Mouse (Mus musculus): Measurements from ENCODE around the gene Pde4c. TPM values are rescaled to one million over a fixed set of nuclear protein-coding genes. Genes with fewer than 3 reads are reported as not detected.

Gene Pde4c
- polyA plus RNA-seq, 1 experiment from 2014 or later: 0.21 TPM

DNA sequence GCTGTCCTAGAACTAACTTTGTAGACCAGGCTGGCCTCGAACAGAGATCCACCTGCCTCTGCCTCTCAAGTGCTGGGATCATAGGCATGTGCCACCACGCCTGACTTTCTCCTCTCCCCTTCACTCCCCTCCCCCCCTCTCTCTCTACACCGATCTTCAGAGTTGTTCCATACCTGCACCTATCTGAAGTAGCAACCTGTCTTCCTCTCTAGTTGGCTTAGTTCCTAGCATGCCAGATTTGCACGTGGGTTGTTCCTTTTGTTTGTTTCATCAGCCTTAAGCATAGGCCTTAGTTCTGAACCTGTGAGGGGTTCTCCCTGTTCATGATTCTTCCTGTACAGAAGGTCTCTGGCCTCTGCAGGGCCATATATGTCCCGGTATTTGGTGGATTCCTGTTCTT, 14.2 kb downstream of the Pde4c start:
- Histone ChIP-seq H3K36me3 (no peaks in the 10 kb centered on the region), H3K27ac (no peak overlapping the region), H3K27me3 (replicated peaks) (peaks cover 18% of the 10 kb centered on the region), H3K4me3 (replicated peaks) (no peak overlapping the region), H3K4me2 (replicated peaks) (no peak overlapping the region), H3K9ac (no peak overlapping the region), H3K4me1 (replicated peaks) (0 out of 2 replicates have a peak, but pooled peaks cover 3% of the 10 kb centered on the region), H3K9me3 (no peaks in the 10 kb centered on the region)
- WGBS: 64% methylated on average over 5 of the region's 5 CpGs
- ATAC-seq: no peak

DNA sequence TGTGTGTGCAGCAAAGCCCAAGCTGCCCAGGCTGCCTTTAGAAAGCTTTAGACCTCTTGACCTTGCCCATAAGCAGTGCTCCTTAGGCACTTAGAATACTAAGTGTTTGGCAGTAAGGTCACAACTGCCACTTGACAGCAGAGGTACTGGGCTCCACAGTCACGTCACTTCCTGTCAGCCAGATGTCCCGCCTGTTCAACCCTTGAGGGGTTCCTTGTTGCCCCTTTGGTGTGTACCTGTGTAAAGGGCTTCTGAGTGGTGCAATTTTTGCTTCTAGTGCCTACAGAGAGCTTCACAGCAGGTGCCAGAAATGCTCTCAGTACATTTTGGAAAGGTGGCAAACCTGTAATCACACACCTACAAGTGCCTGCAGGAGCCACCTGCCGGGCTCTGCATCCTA, 14.7 kb downstream of the Pde4c start:
- no peak overlapping the region for H3K4me3 ChIP-seq (replicated peaks)
- no peaks in the 10 kb centered on the region for H3K36me3 ChIP-seq
- H3K27ac ChIP-seq: no peak overlapping the region
- no peak overlapping the region for H3K4me2 ChIP-seq (replicated peaks)
- WGBS: 64% methylated on average over 3 of the region's 3 CpGs
- H3K27me3 ChIP-seq (replicated peaks): peaks cover 23% of the 10 kb centered on the region
- H3K9ac ChIP-seq: no peak overlapping the region
- no peak for ATAC-seq
- H3K4me1 ChIP-seq (replicated peaks): peaks cover 8% of the 10 kb centered on the region
- H3K9me3 ChIP-seq: no peaks in the 10 kb centered on the region

DNA sequence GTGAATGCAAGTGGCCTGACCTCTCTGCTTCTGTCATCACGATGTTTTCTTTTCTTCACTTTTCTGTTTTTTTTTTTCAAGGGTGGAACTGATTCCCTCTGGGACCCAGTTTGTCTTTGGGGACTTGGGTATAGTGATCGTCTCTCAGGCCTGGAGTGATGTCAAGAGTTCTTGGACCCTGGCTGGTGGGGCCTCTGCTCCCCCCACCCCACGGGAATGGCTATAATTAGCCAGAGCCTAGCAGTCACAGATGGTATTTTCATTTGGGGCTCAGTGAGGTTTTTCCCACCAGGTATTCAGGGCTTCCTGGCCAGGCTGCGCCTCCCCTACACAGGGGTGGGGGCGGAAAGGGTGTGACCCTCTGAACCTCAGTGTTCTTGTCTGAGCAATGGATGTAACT, 18.1 kb downstream of the Pde4c start:
- H3K9ac ChIP-seq: no peak overlapping the region
- ATAC-seq: no peak
- peaks cover 56% of the 10 kb centered on the region for H3K27me3 ChIP-seq (replicated peaks)
- no peak overlapping the region for H3K27ac ChIP-seq
- no peak overlapping the region for H3K4me2 ChIP-seq (replicated peaks)
- no peak overlapping the region for H3K4me3 ChIP-seq (replicated peaks)
- no peaks in the 10 kb centered on the region for H3K9me3 ChIP-seq
- 54% methylated on average over 5 of the region's 5 CpGs for WGBS
- H3K4me1 ChIP-seq (replicated peaks): peaks cover 17% of the 10 kb centered on the region
- H3K36me3 ChIP-seq: no peaks in the 10 kb centered on the region

DNA sequence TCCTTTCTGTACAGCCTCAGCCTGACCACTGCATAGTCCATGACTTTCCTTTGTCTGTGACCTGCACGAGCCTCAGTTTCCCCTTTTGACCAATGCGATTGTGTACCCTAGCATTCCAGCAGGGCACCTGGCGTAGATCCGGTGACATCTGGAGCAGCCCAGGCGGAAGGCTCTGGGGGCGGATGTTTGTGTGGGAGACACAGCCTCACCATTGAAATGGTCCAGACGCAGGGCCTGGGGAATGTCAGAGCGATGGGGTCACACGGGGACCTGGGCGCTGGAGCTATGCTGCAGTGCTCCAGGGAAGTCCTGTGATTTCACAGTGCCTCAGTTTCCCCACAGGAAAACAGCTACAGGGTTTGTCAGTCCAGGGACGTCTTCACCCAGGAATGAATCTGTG, 18.7 kb downstream of the Pde4c start:
- no peak for ATAC-seq
- H3K27me3 ChIP-seq (replicated peaks): peaks cover 60% of the 10 kb centered on the region
- no peak overlapping the region for H3K9ac ChIP-seq
- WGBS: 44% methylated on average over 11 of the region's 11 CpGs
- no peak overlapping the region for H3K4me3 ChIP-seq (replicated peaks)
- H3K9me3 ChIP-seq: no peaks in the 10 kb centered on the region
- H3K4me1 ChIP-seq (replicated peaks): peaks cover 17% of the 10 kb centered on the region
- no peak overlapping the region for H3K4me2 ChIP-seq (replicated peaks)
- H3K36me3 ChIP-seq: no peaks in the 10 kb centered on the region
- no peak overlapping the region for H3K27ac ChIP-seq

DNA sequence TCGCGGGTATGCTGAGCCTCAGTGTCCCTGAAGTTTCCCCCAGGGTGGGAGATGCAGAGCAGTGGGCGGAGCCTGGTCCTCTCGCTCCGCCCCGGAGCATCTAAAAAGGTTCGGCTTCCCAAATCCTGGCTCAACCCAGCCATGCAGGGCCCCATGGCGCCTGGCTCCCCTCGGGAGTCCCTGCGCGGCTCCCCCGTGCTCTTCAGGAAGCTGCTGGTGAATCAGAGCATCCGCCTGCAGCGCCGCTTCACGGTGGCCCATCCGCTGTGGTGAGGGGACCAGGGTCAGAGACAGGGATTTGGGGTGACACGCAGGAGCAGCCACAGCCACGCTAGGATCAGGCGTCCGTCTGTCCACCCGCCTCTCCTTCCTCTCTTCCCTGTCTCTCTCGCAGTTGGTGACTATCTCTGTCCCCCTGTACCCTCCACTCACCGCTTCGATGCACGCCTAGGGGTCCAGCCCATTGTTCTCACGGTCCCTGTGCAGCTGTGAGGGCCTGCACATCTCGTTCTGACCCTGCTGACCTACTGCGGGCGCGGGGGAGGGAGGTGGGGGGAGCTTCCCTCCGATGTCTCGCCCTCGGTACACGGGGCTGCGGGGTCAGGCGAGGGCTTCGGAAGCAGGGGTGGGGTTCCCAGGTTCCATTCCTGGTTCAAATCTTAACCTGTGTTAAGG, 19.6 kb downstream of the Pde4c start:
- H3K4me2 ChIP-seq (replicated peaks): peak overlapping the region; percentile 59
- WGBS: 6% methylated on average over 38 of the region's 38 CpGs
- H3K9ac ChIP-seq: 0 out of 2 replicates have a peak overlapping the region, but pooled peaks have one; percentile 10

DNA sequence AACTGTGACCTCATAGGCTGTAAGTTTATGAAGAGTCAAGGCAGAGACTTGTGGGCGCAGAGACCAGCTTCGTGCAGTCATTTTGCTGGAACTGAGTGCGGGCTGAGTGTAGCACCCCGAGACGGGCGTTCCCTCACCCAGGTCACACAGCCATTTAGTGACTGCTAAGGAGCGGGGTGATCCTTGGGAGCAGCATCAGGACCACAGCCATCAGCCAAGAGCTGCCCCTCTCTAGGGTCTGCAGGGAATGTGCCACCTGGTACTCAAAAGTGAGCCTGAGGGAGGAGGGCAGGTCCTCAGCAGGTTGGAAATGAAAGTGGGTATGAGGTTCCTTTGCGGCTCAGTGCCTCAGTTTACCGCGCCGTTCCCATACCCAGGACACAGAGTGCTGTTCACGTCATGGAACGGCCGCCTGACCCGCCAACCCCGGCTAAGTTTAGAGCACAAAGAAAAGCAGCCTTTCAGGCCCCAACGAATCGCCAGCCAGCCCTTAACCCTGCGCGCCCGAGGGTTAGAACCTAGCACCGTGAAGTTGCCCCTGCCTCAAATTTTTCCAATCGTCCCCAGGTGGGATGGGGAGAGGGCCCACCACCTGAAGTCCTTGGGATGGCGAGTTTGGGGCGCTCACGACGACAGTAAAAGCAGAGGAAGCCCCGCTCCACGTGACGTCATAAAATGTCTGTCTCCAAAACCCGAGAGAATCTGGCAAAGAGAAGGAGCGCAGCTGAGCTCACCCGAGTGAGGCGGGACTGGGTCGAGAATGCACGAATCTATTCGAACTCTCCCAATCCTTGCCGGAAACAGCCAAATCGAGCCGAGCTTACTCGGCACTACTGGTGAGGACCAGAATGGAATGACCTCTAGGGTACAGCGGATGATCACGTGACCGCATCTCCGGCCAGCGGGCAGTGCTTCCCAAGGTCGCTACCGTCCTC, 20.4 kb downstream of the Pde4c start:
- WGBS: 8% methylated on average over 48 of the region's 48 CpGs
- H3K4me2 ChIP-seq (replicated peaks): peak overlapping the region; percentile 59
- H3K27me3 ChIP-seq (replicated peaks): peaks cover 72% of the 10 kb centered on the region
- peaks cover 17% of the 10 kb centered on the region for H3K4me1 ChIP-seq (replicated peaks)
- H3K9me3 ChIP-seq: no peaks in the 10 kb centered on the region
- peak overlapping the region; percentile 15 for H3K4me3 ChIP-seq (replicated peaks)
- no peaks in the 10 kb centered on the region for H3K36me3 ChIP-seq
- 0 out of 2 replicates have a peak overlapping the region, but pooled peaks have one; percentile 18 for H3K9ac ChIP-seq
- H3K27ac ChIP-seq: no peak overlapping the region
- 0 out of 2 replicates have a peak, but pooled peaks have one; percentile 11 for ATAC-seq

More for the DNA sequence above, 19.6 kb downstream of the Pde4c start:
- H3K27ac ChIP-seq: no peak overlapping the region
- peak overlapping the region; percentile 7; the same call in 1 of the 2 replicates for H3K4me3 ChIP-seq (replicated peaks)
- H3K9me3 ChIP-seq: no peaks in the 10 kb centered on the region
- peaks cover 68% of the 10 kb centered on the region for H3K27me3 ChIP-seq (replicated peaks)
- peaks cover 17% of the 10 kb centered on the region for H3K4me1 ChIP-seq (replicated peaks)
- H3K36me3 ChIP-seq: no peaks in the 10 kb centered on the region
- ATAC-seq: 0 out of 2 replicates have a peak, but pooled peaks have one; percentile 12

DNA sequence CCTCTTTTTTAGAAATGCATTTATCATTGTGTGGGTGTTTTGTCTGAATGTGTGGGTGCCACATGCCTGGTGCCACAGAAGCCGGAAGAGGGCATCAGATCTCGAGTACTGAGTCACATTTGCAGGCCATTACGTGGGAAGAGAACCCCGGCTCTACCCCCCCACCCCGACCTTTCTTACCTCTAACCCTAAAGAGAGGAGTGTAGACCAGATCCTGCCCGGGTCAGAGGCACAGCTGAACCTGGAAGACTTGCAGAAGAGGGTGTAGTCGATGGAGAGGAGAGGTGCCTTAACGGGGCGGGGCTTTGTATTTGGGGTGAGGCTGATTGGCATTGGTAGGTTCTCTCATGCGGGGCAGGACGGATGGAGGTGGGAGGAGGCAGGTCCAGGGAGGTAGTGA, 21.3 kb downstream of the Pde4c start:
- Histone ChIP-seq H3K4me1 (replicated peaks) (peaks cover 17% of the 10 kb centered on the region), H3K27me3 (replicated peaks) (peaks cover 76% of the 10 kb centered on the region), H3K9me3 (no peaks in the 10 kb centered on the region), H3K36me3 (no peaks in the 10 kb centered on the region), H3K4me3 (replicated peaks) (no peak overlapping the region), H3K27ac (no peak overlapping the region), H3K4me2 (replicated peaks) (peak overlapping the region; percentile 59; the same call in 1 of the 2 replicates), H3K9ac (no peak overlapping the region)
- 48% methylated on average over 11 of the region's 11 CpGs for WGBS
- no peak for ATAC-seq

DNA sequence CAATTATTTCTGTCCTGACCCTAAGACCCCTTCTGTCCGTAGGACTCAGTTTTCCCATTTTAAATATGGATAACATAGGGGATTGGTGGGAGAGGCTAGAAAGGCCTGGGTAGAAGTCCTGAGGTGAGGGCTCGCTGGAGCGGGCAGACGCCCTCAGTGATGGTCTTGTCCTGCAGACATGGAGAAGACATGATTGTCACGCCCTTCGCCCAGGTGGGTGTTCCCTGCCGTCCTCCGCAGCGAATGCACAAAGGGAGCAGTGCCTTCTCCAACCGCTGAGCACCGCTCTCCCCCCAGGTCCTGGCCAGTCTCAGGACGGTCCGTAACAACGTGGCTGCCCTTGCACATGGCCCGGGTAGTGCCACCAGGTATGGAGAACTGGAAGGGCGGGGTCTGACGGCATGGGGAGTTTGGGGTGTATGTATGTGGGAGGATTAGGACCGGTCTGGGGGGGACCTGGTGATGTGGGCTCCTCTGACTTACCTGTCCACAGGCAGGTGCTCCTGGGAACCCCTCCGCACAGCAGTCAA, 22.2 kb downstream of the Pde4c start:
- peaks cover 76% of the 10 kb centered on the region for H3K27me3 ChIP-seq (replicated peaks)
- ATAC-seq: no peak

DNA sequence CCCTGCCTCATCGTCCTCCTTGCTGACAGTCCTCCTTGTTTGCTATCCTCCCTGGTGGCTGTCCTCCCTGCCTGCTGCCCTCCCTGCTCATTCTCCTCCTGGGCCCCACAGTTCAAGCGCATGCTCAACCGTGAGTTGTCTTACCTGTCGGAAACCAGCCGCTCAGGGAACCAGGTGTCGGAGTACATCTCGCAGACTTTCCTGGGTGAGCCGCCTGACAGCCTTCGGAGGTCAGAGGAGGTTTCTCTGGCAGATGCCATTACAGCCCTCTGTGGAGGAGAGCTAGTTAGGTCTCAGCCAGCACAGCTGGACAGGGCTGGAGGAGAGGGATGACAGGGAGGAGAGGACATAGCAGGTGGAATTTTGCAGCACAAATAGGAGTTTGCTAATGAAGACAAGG, 23.2 kb downstream of the Pde4c start:
- no peak overlapping the region for H3K9ac ChIP-seq
- no peaks in the 10 kb centered on the region for H3K9me3 ChIP-seq
- H3K4me2 ChIP-seq (replicated peaks): no peak overlapping the region
- H3K4me1 ChIP-seq (replicated peaks): peaks cover 17% of the 10 kb centered on the region
- ATAC-seq: no peak
- no peak overlapping the region for H3K27ac ChIP-seq
- 61% methylated on average over 9 of the region's 9 CpGs for WGBS
- no peaks in the 10 kb centered on the region for H3K36me3 ChIP-seq
- H3K4me3 ChIP-seq (replicated peaks): no peak overlapping the region
- peaks cover 68% of the 10 kb centered on the region for H3K27me3 ChIP-seq (replicated peaks)

More for the DNA sequence above, 22.2 kb downstream of the Pde4c start:
- H3K36me3 ChIP-seq: no peaks in the 10 kb centered on the region
- no peak overlapping the region for H3K4me2 ChIP-seq (replicated peaks)
- 58% methylated on average over 19 of the region's 19 CpGs for WGBS
- H3K27ac ChIP-seq: no peak overlapping the region
- no peaks in the 10 kb centered on the region for H3K9me3 ChIP-seq
- H3K4me3 ChIP-seq (replicated peaks): no peak overlapping the region
- peaks cover 17% of the 10 kb centered on the region for H3K4me1 ChIP-seq (replicated peaks)
- H3K9ac ChIP-seq: no peak overlapping the region

DNA sequence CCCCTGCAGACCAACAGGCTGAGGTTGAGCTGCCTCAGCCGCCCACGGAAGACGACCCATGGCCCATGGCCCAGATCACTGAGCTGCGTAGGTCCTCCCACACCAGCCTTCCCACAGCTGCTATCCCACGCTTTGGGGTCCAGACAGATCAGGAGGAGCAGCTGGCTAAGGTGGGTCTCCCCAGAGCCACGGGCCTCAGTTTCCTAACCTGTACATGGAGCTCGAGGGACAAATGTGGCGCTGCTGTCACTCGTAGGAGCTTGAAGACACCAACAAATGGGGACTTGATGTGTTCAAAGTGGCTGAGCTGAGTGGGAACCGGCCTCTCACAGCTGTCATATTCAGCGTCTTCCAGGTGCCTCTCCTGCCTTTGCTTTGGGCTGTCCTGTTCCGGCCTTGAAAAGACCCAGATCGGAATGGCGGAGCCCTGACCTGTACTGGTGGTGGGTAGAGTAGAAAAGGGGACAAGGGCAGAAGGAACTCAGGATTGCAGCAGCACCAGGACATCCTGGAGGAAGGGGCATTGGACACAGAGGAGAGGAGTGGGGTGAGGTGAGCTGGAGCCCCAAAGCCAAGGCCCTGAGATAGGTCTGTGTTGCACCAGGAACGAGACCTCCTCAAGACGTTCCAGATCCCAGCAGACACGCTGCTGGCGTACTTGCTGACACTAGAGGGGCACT, 23.8 kb downstream of the Pde4c start:
- Histone ChIP-seq H3K4me3 (replicated peaks) (no peak overlapping the region), H3K4me1 (replicated peaks) (peaks cover 17% of the 10 kb centered on the region), H3K36me3 (no peaks in the 10 kb centered on the region), H3K27ac (no peak overlapping the region), H3K27me3 (replicated peaks) (peaks cover 61% of the 10 kb centered on the region), H3K9ac (no peak overlapping the region), H3K4me2 (replicated peaks) (no peak overlapping the region), H3K9me3 (no peaks in the 10 kb centered on the region)
- WGBS: 85% methylated on average over 18 of the region's 18 CpGs
- no peak for ATAC-seq

DNA sequence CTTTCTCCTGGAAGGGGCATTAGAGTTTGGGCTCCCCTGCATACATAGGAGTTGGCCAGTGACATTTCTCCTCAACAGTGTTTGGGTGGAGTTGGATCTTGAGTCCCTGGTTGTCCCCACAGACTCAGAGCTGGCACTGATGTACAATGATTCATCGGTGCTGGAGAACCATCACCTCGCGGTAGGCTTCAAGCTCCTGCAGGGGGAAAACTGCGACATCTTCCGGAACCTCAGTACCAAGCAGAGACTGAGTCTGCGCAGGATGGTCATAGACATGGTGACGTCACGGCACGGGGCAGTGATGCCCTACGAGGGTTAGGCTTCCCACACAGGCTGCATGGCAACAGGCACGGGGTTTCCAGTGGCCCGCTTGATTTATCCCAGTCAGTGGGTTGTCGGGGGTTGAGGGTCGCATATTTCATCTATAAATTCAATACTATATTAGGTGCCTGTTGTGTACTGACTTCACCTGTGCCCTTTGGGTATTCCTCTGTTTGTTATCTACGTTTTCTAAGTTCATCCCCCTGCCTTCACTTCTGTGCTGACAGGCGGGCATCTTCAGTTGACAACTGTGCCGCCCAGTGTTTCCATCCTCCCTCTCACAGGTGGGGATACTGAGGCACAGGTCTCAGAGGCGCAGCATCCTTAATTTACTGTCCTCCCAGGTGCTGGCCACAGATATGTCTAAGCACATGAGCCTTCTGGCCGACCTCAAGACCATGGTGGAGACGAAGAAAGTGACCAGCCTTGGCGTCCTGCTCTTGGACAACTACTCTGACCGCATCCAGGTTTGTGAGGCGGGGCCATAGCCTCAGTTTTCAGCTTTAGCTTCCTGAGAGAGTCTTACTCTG, 25.0 kb downstream of the Pde4c start:
- 83% methylated on average over 23 of the region's 23 CpGs for WGBS
- H3K4me3 ChIP-seq (replicated peaks): no peak overlapping the region
- no peak overlapping the region for H3K9ac ChIP-seq
- H3K27ac ChIP-seq: no peak overlapping the region
- no peaks in the 10 kb centered on the region for H3K9me3 ChIP-seq
- no peak for ATAC-seq
- no peak overlapping the region for H3K4me2 ChIP-seq (replicated peaks)
- H3K36me3 ChIP-seq: no peaks in the 10 kb centered on the region
- H3K4me1 ChIP-seq (replicated peaks): peaks cover 20% of the 10 kb centered on the region
- H3K27me3 ChIP-seq (replicated peaks): peaks cover 50% of the 10 kb centered on the region

Measured in intestine, embryonic 15.5 days (tissue).